Mouse (Mus musculus): ENCODE data around the gene Bcor.
A peak's percentile ranks its signal among the peaks of the same experiment; 100 is the strongest.

Bcor gene

DNA sequence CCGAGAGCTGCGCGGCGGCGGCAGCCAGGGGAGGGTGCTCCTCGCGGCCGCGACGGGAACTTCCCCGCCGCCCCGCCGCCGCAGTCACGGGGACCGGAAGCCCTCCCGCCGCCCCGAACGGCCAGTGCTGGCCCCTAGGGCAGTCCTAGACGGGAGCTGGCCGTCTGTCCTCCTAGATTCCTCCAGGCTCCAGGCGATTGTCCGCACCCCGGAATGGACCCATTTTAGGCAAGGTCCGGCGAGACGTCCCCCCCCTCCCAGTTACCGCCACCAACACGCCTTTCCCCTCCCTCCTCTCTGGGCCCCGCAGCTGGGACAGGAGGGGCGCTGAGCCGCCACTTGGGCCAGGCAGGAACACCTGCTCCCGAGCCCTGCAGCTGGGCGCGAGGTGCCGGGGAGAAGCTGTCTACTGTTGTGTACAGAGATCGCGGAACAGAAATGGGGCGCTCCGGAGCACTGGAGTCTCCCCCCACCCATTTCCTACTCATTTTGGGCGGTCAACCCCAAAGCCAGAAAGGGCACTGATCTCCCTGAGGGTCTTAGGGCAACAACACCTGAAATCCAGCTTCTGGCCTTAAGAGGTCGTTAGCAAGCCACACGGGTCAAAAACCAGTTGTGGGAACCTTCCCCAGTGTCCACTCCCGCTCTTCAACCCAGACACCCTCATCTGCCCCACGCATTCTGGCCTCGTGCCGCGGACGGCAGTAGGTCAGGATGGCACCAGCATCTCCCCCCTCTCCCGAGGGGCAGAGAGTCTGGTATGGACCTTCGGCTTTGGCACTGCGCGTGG lies 72.4 kb downstream of the Bcor start:
- peak; percentile 48 for DNase-seq (ENCODE audit: extremely low spot score, low spot score)

- DNase-seq (ENCODE audit: extremely low spot score, low spot score), result peak; percentile 56
Measured at GRCm38 (mm10) chrX:12086674-12087510, 73.3 kb downstream of the Bcor start.

- DNase-seq (ENCODE audit: extremely low spot score, low spot score), result no peak
Measured at GRCm38 (mm10) chrX:12085949-12086348, 74.2 kb downstream of the Bcor start.

- no peak for DNase-seq (ENCODE audit: extremely low spot score, low spot score)
Measured at GRCm38 (mm10) chrX:12085290-12085689, 74.9 kb downstream of the Bcor start.

GRCm38 (mm10) chrX:12084698-12085097 lies 75.5 kb downstream of the Bcor start:
- DNase-seq (ENCODE audit: extremely low spot score, low spot score), result no peak

- no peak for DNase-seq (ENCODE audit: extremely low spot score, low spot score)
Measured at GRCm38 (mm10) chrX:12083631-12084030, 76.5 kb downstream of the Bcor start.

DNA sequence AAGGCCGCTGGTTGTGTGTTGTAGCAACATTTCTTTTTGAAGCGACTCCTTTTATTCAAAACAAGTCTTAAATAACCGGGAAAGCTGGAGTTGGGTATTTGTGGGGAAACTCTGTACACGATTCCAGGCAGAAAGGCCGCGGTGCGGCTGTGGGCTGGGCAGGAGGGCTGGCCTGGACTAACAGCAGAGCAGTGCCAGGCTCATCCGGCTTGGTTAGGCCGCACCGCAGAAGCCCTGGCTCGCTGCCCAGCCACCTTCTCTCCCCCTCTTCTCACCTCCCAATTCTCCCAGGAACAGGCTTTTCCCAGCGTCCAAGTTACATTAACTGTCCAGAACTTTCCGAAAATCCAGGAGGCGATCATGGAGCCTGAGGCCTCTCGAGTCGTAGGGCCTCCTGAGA lies 77.4 kb downstream of the Bcor start:
- no peak for DNase-seq (ENCODE audit: extremely low spot score, low spot score)

DNA sequence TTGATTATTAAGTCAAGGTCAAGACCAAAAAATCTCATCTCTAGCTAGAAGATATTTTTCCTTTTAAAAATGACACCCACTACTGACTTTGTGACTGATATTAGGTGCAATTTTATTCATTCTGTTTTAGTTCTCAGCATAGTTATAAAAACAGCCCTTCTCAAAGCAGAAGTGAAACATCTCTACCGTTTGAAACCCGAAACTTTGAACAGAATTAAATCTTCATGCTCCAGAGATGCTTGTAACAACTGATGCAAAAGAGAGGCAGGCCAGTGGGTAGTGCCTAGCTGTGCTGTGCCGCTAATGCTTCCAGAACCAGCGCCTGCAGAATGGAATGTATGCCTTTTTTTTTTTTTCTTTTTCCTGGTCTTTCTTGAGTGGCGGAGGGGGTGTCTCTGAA lies 78.0 kb downstream of the Bcor start:
- no peak for DNase-seq (ENCODE audit: extremely low spot score, low spot score)

- DNase-seq (ENCODE audit: extremely low spot score, low spot score), result no peak
Measured at GRCm38 (mm10) chrX:12081741-12082155, 78.4 kb downstream of the Bcor start.

GRCm38 (mm10) chrX:12080904-12081740 lies 79.0 kb downstream of the Bcor start:
- DNase-seq (ENCODE audit: extremely low spot score, low spot score), result peak; percentile 61

- peak; percentile 67 for DNase-seq (ENCODE audit: extremely low spot score, low spot score)
Measured at GRCm38 (mm10) chrX:12080095-12080903, 79.9 kb downstream of the Bcor start.

- peak; percentile 57 for DNase-seq (ENCODE audit: extremely low spot score, low spot score)
Measured at GRCm38 (mm10) chrX:12079309-12080094, 80.7 kb downstream of the Bcor start.

DNA sequence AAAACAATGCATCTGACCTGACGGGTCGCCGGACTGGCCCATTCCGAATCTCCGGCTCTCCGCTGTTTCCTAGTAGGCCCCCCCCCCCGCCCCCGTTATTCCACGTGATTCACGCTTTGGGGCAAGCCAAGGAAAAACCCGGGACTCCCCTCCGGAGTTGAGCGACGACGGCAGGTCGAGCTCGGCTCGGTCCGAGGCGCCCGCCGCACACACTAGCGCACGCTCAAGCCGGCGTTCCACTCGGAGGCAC lies 81.2 kb downstream of the Bcor start:
- peak; percentile 45 for DNase-seq (ENCODE audit: extremely low spot score, low spot score)

DNA sequence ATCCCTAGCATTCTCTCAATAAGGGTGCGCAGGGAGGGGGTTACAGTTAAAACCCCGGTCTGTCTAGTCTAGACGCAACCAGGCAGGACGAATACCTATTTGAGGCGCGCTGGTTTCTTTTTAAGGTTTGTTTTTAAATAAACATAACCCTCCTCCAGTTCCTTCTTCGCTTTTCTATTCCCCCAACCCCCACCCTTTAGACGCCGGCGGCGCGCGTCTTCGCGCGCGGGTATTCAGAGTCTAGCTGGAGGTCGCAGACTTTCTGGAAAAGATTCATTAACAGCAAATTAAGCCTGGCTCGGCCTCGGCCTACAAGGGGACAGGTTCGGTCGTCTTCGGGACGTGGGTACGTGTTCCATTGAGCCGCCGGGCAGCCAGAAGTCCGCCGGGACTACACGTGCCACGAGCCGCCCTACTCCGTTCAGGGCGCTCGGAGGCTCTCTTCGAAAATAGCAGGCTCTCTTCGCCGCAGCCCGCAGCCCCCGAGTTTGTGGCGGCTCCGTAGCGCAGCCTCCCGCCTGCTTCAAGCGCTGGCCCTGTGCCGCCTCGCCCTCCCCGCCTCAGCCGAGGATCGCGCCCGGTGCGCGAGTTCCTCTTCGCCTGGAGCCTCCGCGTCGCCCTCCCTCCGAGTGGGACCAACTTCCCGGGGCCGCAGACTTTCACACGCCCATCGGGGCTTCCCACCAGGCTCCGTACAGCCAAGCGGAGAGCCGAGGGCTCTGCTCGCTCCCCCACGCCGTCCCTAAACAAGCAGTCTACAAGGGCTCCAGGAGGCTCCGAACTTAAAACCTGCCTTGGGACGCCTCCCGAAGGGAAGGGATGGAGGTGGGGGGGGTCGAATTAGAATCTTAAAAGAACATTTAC lies 81.7 kb downstream of the Bcor start:
- DNase-seq (ENCODE audit: extremely low spot score, low spot score), result peak; percentile 46

DNA sequence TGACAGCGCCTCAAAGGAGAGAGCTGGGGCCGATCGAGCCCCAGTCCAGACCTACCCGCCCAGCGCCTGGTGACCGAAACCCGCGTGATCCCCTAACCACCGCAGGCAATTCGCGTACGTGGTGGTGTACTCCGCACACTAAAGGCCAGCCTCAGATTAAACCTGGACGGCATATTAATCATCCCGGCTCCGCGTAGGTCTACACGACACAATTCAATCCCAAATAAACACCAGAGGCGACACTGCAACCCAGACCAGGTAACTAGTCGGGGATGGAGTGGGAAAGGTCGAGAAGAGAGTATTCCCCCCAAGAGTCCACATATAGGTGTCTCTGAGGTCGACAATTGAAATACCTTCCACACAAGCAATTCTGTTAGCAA lies 82.6 kb downstream of the Bcor start:
- no peak for DNase-seq (ENCODE audit: extremely low spot score, low spot score)

GRCm38 (mm10) chrX:12076763-12077600 lies 83.2 kb downstream of the Bcor start:
- DNase-seq (ENCODE audit: extremely low spot score, low spot score), result peak; percentile 62

- no peak for DNase-seq (ENCODE audit: extremely low spot score, low spot score)
Measured at GRCm38 (mm10) chrX:12072721-12073120, 87.4 kb downstream of the Bcor start.

- DNase-seq (ENCODE audit: extremely low spot score, low spot score), result no peak
Measured at GRCm38 (mm10) chrX:12068978-12069724, 91.0 kb downstream of the Bcor start.
